Mouse (Mus musculus) liver, adult 2 months (tissue): ENCODE results near the gene Atp6v1fnb.

Source experiments
- CTCF ChIP-seq: fragments of 200-500 bp; IDR thresholded peaks from 2 replicates; pipeline ENCODE4 v1.5.1; 2011; ENCODE audit warnings: low read depth, low read length, control low read depth
- POLR2A ChIP-seq: fragments of 200-500 bp; IDR thresholded peaks from 2 replicates; pipeline ENCODE4 v1.6.1; 2011; ENCODE audit warnings: low read length, control low read depth; ENCODE audit not compliant: insufficient read depth; ENCODE audit errors: extremely low read depth

DNA sequence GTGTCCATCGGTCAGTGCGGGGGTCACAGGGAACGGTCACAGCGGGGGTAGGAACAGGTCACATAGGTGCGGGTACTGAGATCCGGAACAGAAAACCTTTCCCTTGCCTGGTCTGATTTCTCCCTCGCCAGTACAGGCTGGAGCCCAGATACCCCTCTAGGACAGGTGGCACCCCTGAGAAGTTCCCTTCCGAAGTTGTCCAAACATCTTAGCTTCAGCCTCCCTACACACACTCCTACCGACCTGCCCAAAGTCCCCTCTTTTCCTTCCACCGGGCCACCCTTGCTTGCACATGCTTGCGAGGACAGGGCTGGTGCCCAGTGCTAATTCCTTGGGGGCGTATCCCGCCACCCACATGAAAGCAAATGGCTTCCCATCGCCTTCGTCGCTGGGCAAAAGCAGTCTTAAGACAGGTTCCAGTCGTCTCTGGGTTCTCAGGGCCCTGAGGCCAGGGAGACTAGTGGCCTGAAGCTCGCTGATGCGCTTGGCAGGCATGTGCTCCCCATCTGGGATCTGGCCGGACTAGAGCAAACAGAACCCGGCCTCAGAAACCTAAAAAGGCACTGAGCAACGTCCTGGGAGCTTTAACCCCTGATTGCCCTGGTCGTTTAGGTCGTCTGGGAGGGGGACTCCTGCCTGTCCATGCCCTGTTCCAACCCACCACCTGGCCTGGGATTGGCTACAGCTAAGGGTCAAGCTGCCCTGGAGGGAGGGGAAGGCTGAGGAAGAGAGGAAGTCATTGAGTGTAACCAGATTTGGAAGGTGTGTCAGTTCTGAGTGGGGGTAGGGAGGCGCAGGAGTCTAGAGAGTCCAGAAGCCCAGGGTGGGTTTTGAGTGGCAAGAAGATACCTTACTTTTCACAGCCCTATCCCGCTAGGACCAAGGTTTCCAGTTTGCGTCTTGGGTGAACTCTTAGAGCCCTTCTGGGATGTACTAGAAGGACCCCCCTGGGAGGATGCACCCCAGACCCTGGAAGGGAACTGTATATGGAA, 37.1 kb upstream of the Atp6v1fnb start:
- TF ChIP-seq CTCF (no peak), POLR2A (no peak)
